Mouse (Mus musculus): ENCODE results near the gene Dock11.
A peak's percentile ranks its signal among the peaks of the same experiment; 100 is the strongest.

The Dock11 gene

DNA sequence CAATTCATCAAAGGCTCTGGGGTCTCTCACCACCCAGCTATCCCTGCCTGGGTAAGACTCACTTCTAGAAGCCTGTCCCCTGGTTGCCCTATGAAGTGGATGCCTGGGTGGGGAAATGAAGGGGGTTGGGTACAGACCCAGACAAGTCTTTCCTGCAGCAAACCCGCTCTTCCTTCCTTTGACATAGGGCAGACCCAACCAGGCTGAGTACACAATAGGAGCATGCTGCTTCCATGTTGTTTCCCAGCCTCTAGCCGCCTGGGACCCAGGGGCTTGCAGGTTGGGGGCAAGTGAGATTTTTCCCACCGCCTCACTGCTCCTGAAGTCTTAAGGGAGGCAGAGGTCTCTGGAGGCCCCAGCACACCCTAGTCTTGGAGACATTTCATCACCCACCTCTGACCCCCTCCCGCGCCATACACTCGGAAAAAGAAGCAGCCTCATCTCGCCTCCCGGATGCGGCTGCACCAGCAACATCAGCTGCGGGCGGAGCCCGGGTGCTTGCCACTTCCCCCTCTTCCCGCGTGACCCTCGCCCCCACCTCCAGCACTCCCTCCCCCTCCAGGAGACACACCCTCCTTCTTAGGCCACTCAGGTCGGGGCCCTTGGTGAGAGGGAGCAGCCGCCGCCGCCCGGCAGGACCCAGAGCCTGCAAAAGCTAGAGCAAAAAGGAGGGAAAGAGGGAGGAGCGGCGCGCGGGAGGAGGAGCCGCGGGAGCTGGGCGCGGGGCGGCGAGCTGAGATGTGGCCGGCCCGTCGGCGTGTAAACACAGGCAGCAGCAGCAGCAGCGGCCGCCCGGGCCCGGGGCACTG is at the start of gene Dock11:
Gene Dock11 (plus strand): TSS at position 746 of the 809 bp plus-strand sequence.
- peak; percentile 22 for DNase-seq

DNA sequence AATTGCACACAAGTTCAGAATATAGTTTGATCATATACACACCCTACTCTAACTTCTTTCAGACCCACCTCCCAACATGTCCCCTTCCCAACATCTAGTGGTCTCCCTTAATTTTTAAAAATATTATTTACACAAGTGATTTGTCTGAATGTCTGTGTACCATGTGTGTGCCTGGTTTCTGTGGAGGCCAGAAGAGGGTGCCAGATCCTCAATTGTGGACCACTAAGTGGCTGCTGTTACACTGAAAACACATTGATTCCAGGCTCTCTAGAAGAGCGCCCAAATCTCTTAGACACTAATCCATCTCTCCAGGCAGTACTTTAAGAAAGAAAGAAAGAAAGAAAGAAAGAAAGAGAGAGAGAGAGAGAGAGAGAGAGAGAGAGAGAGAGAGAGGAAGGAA is 8.9 kb upstream of the Dock11 start:
- DNase-seq: no peak

DNA sequence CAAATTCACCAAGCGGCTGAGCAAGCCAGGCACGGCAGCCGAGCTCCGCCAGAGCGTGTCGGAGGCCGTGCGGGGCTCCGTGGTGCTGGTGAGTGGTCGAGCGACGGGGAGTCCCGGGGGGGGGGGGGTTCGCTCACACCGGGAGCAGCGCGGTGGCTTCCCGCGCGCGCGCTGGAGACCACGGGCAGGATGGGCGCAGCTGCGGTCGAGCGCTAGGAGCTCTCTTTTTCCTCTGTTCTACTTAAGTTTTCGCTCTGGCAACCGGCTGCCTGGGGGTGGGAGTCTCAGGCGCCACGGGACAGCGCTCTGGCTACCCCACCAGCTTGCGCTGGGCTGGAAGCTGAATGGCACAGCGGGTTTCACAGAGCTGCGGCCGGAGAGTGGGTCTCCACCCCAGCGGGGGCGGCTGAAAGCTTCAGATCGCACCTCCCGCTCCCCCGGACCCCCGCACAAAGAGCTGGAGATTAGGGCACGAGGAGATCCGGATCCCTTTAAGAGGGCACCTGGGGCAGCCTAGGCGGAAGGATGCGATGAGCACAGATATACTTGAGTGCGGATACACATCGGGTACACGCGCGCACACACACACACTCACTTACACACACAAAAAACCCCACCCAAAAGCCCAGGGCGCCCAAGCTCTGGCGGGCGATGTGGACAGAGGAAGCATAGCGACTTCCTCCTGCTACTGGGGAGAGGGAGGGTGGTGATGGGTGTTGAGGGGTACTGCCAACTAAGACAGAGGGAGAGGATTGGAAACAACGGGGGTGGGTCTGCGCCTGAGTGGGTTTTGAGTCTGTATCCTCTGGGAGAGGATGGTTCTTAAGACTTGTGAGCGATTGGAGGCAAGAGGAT is 540 bp downstream of the Dock11 start:
- DNase-seq: peak; percentile 8

DNA sequence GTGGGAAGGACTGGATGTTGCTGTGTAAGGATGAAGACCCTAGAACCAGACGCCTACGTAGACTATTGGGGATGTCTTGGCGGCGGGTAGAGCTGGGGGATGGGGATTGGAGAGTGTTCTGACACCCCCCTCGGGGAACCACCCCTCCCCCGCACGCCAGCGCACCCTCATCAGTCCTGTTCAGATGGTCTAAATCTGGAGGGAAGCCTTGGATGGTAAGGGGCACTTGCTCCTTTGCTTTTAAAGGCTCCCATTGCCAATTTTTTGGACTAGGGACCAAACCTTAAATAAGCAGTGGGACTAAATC is 1.1 kb downstream of the Dock11 start:
- no peak for DNase-seq

DNA sequence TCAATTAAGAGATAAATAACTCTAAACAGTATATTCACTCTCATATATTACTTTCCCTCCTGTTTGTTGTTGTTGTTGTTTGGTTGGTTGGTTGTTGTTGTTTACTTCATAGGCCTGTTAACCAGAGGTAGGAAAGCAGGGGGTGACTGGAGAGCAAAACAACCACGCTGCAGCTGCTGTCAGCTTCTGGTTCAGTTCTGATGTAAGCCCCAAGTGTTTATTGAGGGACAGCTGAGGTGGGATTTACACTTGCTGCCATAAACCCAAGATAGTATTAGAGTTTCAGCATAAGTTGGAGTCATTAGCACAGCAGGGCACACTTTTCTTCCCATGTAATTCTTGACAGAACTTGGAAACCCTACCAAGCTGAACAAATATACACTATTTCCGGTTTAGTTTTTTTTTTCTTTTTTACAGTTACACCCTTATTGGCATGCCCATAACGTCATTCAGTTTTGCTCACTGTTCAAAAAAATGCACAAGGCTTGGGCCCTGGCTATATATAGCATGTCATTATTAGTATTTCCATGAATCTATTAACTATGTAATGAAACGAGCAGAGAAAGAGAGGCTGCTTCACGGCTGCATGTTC is 3.0 kb downstream of the Dock11 start:
- DNase-seq: no peak

DNA sequence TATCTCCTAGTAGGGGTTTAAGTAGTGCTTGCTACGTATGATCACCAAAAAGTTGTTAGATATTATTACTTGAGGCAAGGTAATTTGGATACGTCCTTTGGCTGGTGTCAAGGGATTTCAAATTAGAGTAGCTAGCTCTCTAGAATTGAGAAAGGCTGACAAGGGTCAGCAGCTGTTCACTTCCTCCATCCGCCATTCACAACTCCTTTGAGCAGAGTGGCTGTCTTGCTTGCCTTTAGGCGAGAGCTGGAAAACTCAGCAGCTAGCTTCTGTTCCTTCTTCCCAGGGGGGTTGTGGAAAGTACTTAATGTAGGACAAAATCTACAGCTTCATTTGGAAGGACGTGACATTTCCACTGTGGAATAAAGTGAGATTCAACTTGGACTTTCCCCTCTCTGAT is 3.7 kb downstream of the Dock11 start:
- no peak for DNase-seq

DNA sequence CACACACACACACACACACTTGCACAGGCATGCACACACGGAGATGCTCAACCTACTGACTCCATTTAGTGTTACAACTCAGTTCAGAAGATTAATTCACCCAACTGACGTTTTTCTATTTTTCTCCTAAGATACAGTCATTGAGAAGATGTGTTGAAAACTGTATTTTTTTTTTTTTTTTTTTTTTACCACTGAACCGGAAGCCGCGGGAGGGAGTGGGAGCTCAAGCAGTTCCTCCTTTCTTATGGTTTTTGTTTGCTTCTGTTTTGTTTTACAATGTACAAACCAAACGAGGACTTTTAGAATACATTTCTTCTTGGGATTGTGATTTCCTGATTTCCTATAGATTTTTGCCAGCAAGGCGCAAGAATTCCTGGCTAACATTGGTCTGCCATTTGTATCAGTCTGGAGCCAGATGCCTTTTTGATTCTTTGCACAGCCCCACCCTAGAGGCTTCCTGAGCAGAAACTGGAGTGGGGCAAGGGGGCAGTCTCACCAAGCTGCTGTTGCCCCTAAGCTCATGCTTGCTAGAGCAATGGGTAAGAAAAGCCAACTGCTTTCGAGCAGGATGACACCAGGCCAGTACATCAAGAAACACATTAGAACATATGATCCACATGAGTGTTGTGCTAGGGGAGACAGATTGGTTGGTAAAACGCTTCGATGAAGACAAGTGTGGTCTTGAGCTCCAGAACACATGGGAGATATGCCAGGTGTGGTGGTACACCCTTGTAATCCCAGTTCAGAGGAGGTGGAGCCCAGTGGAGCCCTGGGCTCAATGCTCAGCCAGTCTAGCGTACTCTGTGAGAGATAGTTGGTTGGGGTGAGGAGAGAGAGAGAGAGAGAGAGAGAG is 9.2 kb downstream of the Dock11 start:
- DNase-seq: no peak

DNA sequence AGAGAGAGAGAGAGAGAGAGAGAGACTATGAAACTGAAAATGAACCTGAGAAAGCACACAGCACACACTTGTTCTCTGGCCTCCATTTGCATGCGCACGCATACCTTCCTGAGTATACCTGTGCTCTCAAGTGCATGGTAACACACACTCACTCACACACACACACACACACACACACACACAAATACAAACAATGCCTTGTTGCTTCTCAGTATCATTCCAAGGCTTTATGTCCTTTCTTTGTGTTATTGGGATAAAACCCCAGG is 9.8 kb downstream of the Dock11 start:
- DNase-seq: no peak

DNA sequence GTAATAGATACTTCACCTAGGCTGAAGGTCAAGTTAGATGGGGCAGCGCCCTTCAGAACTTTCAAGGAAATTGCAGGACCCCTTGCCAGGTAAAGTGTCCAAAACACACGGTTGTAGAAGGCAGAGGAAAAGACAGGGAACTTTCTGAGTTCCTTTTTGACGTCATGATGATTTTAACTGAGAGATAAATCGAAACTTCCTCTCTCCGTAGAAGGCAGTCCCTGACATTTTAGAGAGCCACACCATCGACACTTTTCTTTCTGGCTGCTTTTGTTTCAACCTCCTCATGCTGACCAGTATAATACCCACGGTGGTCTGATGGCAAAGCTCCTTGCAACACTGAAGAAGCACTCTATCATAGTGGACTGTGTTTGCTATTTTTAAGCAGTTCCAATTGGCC is 15.7 kb downstream of the Dock11 start:
- DNase-seq: no peak

DNA sequence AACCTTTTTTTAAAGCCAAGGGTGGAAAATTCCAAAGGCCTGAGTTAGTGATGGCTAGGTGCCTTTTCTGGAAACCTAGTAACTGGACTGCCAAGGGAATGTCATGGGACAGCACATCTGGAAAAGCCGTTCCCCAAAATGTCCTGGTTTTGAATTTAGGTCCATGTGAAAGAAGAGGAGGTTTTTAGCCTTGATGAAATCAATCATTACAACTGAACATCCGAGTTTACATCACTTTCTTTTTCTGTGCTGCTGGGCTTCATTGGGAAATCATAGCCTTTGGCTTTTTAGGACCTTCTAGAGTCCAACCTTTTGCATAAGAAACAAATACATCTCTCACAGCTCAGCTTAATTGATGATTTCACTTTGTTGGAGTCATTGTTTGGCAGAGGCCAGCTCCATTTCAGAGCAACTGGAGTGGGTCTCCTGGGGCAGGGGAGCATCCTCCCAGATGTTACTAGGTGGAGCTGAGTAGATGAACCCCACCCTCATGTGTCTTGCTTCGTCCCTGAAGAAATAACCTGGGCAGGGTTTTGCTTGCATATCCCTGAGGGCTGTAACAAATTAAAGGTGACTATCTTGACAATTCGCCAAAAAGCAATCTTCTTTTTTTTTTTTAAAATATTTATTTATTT is 18.2 kb downstream of the Dock11 start:
- DNase-seq: no peak

DNA sequence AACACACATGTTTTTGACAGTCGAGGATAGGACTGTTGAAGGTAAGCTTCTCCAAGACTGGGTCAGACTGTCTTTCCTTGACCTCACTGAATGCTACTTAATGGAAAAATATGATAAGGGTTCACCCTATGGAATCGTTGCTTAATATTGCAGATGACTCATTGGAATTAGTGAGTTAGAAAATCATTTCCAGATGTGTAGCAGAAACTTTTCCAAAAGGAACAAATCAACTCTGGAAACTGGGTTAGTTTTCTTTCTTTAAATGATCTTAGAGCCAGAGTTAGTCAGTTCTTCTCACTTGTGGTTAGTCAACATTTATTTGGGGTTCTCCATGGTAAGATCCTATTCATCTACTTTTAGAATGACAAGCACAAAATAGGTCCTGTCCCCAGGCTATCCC is 30.9 kb downstream of the Dock11 start:
- DNase-seq: no peak

DNA sequence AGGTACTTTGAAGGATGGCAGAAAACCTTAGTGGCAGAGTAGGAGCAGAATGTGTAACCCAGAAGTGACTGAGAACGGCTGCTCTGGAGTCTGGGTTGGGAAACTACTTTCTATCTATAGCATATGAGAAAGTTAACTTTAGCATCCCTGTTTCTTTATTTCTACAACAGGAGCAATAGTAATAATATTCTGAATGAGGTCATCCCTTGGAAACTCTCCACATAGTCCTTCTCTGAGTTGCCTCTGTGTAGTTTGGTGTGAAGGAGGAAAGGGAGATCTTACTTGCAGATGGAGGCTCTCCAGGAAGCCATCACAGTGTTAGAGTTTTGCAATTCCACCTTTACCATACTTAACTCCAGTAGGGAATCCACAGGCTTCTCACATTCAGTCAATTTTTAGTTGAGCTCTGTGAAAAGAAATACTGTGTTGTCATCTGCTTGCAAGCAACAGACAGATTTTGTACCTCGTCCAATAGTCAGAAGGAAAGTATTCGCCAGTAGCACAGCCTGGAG is 31.5 kb downstream of the Dock11 start:
- no peak for DNase-seq

DNA sequence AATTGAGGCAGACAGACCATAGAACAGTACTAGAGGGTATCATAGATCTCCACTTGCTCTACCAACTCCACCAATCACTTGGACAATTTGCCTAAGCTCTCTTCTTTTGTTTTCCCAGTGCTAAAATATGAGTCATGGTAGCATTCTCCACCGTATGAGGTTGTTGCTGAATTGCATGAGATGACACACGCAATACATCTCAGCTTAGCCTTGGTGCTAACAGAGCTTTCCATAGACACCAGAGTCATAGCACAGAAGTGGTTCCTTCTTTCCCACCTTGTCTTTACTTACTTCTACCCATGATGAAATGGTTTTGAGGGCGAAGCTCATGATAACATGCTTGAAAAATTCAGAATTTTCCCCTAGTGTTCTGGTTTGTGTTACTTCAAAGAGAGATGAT is 33.3 kb downstream of the Dock11 start:
- DNase-seq: no peak

DNA sequence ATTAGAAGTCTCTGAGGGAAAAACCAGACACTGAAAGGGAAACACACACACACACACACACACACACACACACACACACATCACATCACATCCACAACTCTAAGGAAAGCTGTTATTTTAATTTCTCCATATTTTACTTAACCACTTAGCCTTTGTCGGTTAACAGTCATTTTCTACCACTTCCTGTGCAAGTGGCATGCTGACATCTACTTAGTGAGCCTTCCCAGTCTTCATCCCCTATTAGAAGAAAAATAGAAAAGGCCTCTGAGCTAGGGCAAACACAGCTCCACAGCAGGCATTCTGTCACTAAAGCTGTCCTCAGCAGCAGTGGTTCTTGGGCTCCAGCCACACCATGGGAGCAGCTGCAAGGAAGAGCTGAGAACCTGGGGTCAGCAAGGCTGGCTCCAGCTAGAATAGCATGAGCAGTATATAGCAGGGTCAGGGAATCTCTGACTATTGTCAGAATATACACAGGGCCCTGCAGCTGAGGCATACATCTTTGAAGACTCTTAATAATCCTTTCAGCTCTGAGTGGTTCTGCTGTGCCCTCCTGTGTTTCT is 36.2 kb downstream of the Dock11 start:
- no peak for DNase-seq

DNA sequence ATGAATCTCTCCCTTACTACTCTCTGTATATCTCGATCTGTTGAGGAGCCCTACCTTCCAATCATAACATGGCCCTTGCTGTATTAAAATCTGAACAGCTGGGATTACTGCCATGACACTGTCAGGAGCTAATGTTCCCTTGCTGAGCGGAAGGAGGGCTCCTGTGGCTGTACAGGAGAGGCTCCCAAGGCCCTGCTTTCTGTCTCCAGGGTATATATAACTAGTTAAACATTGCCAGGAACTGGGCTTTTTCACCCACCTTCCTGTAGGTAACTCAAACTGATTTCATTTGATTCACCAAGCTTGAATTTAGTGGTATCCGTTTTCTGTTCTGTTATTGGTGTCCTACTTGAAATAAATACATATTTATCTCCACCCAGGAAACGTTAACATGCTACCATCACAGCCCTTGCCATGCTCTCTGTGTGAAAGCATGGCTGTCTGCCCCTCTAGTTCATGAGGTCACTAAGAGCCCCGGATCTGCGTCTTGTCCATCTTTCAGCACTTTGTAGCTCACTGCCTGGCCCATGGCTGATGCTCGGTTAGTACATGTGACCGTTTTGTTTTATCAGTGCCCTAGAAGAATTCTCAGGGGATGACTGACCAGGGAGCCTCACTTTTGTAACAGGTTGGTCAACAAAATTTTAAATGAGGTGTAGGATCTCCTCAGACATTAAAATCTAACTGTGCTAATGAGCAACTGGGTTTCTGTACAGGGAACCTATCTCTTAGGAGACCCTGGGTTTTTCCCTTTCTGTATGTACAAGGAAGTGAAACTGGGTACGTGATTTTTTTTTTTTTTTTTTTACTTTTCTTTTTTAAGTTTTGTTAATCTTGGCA is 41.7 kb downstream of the Dock11 start:
- no peak for DNase-seq

DNA sequence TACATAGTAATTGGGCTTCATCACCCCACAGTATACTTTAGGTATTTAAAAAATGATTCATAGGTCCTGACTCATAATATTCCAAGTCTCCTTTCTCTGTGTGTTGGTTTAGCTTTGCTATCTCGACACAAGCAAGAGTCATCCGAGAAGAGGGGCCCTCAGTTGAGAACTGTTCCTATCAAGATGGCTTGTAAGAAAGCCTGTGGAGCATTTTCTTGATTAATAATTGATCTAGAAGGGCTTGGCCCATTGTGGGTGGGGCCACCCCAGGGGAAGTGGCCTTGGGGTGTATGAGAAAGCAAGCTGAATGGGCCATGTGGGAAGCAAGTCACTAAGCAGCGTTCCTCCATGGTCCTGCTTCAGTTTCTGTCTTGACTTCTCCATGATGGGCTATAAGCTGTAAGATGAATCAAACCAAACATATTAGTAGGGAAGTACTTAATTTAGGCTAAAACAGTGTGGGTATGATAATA is 42.3 kb downstream of the Dock11 start:
- DNase-seq: no peak

DNA sequence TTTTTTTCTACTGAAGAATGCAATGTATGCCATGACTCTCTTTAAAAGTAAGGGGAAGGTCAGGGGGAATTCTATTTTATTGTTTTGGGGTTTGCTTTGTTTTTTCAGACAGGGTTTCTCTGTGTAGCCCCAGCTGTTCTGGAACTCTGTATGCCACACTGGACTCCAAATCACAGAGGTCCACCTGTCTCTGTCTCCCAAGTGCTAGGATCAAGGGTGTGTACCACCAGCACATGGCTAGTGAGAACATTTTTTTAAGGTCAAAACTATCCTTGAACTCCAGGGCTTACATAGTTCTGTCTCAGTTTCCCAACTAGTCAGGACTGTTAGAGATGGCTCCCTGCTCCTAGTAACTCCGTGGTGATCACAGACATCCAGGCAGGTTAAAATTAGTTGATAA is 43.3 kb downstream of the Dock11 start:
- no peak for DNase-seq

DNA sequence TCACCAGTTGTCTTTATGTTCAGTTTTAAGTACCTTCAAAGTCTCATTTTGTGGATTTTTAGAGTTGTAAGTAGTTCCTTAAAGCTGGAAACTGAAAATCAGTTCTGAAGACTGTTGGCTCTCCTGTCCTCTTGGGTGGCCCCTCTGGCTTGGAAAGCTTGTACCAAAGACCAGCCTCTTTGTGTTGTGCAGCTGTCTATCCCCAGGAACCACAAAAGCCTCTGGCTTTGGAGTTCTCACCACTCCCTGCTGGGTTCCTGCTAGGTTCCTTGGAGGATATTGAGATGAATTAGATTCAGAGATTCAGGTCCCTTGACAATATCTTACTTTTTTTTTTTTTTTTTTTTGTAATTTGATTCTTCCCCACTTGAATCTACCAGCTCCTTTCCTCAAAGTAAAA is 44.3 kb downstream of the Dock11 start:
- no peak for DNase-seq

DNA sequence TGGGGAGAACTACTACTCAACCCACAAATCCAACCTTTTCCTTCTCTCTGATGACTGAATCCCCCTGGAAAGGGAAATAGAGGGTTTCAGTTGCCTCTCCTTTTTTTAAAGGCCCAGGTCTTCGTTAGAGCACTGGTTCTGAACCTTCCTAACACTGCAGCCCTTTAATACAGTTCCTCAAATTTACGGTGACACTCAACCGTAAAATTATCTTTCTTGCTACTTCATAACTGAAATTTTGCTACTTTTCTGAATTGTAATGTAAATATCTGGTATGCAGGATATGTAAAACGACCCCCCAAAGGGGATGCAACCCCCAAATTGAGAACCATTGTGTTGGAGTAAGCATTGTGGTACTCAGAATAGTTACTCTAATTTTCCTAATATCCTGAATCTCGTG is 49.5 kb downstream of the Dock11 start:
- DNase-seq: no peak

DNA sequence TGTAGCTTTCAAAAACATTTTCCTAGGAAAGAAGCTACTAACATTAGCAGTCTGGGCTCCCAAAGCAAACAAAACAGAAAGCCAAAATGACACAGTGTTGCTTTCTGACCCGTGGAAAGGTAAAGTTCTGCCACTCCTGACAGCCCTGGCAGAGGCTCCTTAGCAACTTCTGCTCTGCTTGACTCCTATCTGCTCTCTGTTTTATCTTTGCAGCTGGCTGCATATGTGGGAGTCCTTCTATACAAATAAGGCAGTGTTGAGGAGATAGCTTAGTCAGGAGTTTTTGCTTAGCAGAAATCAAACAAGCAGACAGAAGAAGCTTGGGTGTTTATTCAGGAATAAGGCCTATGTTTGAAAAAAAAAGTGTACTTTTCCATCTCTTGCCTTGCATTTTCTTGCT is 57.8 kb downstream of the Dock11 start:
- no peak for DNase-seq

DNA sequence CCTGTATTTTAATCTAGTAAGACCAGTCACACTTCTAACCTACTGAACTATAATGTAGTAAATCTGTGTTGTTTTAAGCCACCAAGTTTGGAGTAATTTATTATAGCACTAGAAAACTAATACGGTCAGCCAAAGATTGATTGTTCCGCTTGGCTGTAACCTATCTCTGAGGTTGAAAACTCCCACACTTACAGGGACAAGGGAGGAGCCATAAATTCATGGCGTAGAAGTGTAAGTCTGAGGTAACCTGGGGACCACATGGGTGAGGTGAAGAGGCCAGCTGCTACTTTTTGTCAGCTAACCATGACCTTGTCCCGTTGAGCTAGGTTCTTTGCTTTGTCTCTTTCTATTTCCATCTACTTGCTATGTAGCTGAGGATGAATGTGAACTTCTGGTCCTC is 61.5 kb downstream of the Dock11 start:
- DNase-seq: no peak

Data from cerebellum, adult 11 months (tissue).